Mouse (Mus musculus): ENCODE measurements around the gene Clk1. TPM values are rescaled to one million over a fixed set of nuclear protein-coding genes. Genes with fewer than 3 reads are reported as not detected.
"Not testable (repeated sequence)": the region's sequence is repeated elsewhere in the genome, so short reads cannot be mapped to it uniquely, and the experiment has no call there.

The Clk1 gene
- polyA plus RNA-seq, 1 experiment from 2014 or later = 153 TPM

- no peaks in the 10 kb centered on the region for H3K27me3 ChIP-seq (ENCODE audit: low read depth, poor library complexity, severe bottlenecking)
- DNase-seq (ENCODE audit: low spot score) = no peak
- H3K4me3 ChIP-seq = no peak overlapping the region
- H3K9me3 ChIP-seq (replicated peaks) = no peaks in the 10 kb centered on the region
- peaks cover 12% of the 10 kb centered on the region for H3K4me1 ChIP-seq
- peaks cover 67% of the 10 kb centered on the region for H3K36me3 ChIP-seq
- no peak overlapping the region for H3K27ac ChIP-seq
- 100% methylated on average over 1 of the region's 1 CpGs for WGBS
These were observed 27.7 kb downstream of the Clk1 start for GRCm38 (mm10) chr1:58396179-58396578.

- peaks cover 58% of the 10 kb centered on the region for H3K36me3 ChIP-seq
These were observed 28.5 kb downstream of the Clk1 start for GRCm38 (mm10) chr1:58395341-58395740.

GRCm38 (mm10) chr1:58393284-58394195, 30.3 kb downstream of the Clk1 start:
- H3K27ac ChIP-seq = peak overlapping the region; percentile 100
- WGBS = 1% methylated on average over 90 of the region's 90 CpGs
- H3K4me3 ChIP-seq = peak overlapping the region; percentile 96
- no peaks in the 10 kb centered on the region for H3K9me3 ChIP-seq (replicated peaks)
- H3K4me1 ChIP-seq = peaks cover 12% of the 10 kb centered on the region
- peak; percentile 61 for DNase-seq (ENCODE audit: low spot score)
- H3K36me3 ChIP-seq = peaks cover 42% of the 10 kb centered on the region
- H3K27me3 ChIP-seq (ENCODE audit: low read depth, poor library complexity, severe bottlenecking) = no peaks in the 10 kb centered on the region

More at GRCm38 (mm10) chr1:58395341-58395740, 28.5 kb downstream of the Clk1 start:
- Histone ChIP-seq H3K27me3 (ENCODE audit: low read depth, poor library complexity, severe bottlenecking) (no peaks in the 10 kb centered on the region), H3K27ac (no peak overlapping the region), H3K4me3 (no peak overlapping the region), H3K4me1 (peaks cover 12% of the 10 kb centered on the region), H3K9me3 (replicated peaks) (no peaks in the 10 kb centered on the region)
- no peak for DNase-seq (ENCODE audit: low spot score)
- 91% methylated on average over 3 of the region's 3 CpGs for WGBS

- H3K27me3 ChIP-seq (ENCODE audit: low read depth, poor library complexity, severe bottlenecking) = no peaks in the 10 kb centered on the region
- no peaks in the 10 kb centered on the region for H3K9me3 ChIP-seq (replicated peaks)
- H3K36me3 ChIP-seq = peaks cover 35% of the 10 kb centered on the region
- peaks cover 12% of the 10 kb centered on the region for H3K4me1 ChIP-seq
- peak within 1 kb of the TSS; percentile 96 for H3K4me3 ChIP-seq
- DNase-seq (ENCODE audit: low spot score) = peak; percentile 95
- under 1% methylated on average over 61 of the region's 61 CpGs for WGBS
- peak within 1 kb of the TSS; percentile 100 for H3K27ac ChIP-seq
These were observed 31.1 kb downstream of the Clk1 start, which contains the start of gene Bzw1 for GRCm38 (mm10) chr1:58392652-58393283. Gene Bzw1, plus strand, starts transcription at chr1:58392898.

- Histone ChIP-seq H3K27me3 (ENCODE audit: low read depth, poor library complexity, severe bottlenecking) (no peaks in the 10 kb centered on the region), H3K4me3 (peak overlapping the region; percentile 96), H3K4me1 (peaks cover 12% of the 10 kb centered on the region), H3K27ac (peak overlapping the region; percentile 100), H3K36me3 (peaks cover 30% of the 10 kb centered on the region), H3K9me3 (replicated peaks) (no peaks in the 10 kb centered on the region)
- under 1% methylated on average over 16 of the region's 16 CpGs for WGBS
- no peak for DNase-seq (ENCODE audit: low spot score)
These were observed 31.6 kb downstream of the Clk1 start for GRCm38 (mm10) chr1:58392268-58392651.

GRCm38 (mm10) chr1:58391421-58392267, 32.2 kb downstream of the Clk1 start:
- peak; percentile 43 for DNase-seq (ENCODE audit: low spot score)
- peak overlapping the region; percentile 100 for H3K27ac ChIP-seq

GRCm38 (mm10) chr1:58382586-58383281, 41.1 kb downstream of the Clk1 start:
- WGBS = 84% methylated on average over 5 of the region's 5 CpGs
- H3K27ac ChIP-seq = no peak overlapping the region
- no peaks in the 10 kb centered on the region for H3K9me3 ChIP-seq (replicated peaks)
- no peaks in the 10 kb centered on the region for H3K4me1 ChIP-seq
- no peaks in the 10 kb centered on the region for H3K27me3 ChIP-seq (ENCODE audit: low read depth, poor library complexity, severe bottlenecking)
- H3K4me3 ChIP-seq = no peak overlapping the region
- no peak for DNase-seq (ENCODE audit: low spot score)
- H3K36me3 ChIP-seq = peaks cover 3% of the 10 kb centered on the region; the same call in 1 of the 2 replicates

More at GRCm38 (mm10) chr1:58391421-58392267, 32.2 kb downstream of the Clk1 start:
- peaks cover 12% of the 10 kb centered on the region for H3K4me1 ChIP-seq
- peak overlapping the region; percentile 96 for H3K4me3 ChIP-seq
- no peaks in the 10 kb centered on the region for H3K9me3 ChIP-seq (replicated peaks)
- H3K27me3 ChIP-seq (ENCODE audit: low read depth, poor library complexity, severe bottlenecking) = no peaks in the 10 kb centered on the region
- H3K36me3 ChIP-seq = peaks cover 24% of the 10 kb centered on the region
- 45% methylated on average over 19 of the region's 19 CpGs for WGBS

GRCm38 (mm10) chr1:58375574-58376147, 48.2 kb downstream of the Clk1 start:
- no peak overlapping the region for H3K27ac ChIP-seq
- DNase-seq (ENCODE audit: low spot score) = no peak
- 79% methylated on average over 3 of the region's 3 CpGs for WGBS
- H3K4me1 ChIP-seq = no peaks in the 10 kb centered on the region
- no peaks in the 10 kb centered on the region for H3K27me3 ChIP-seq (ENCODE audit: low read depth, poor library complexity, severe bottlenecking)
- H3K4me3 ChIP-seq = no peak overlapping the region
- no peaks in the 10 kb centered on the region for H3K36me3 ChIP-seq
- no peaks in the 10 kb centered on the region for H3K9me3 ChIP-seq (replicated peaks)

- not testable (repeated sequence) for H3K36me3 ChIP-seq; H3K4me3 ChIP-seq; H3K9me3 ChIP-seq (replicated peaks); DNase-seq (ENCODE audit: low spot score); H3K27me3 ChIP-seq (ENCODE audit: low read depth, poor library complexity, severe bottlenecking); H3K4me1 ChIP-seq; H3K27ac ChIP-seq
- WGBS = 96% methylated on average over 2 of the region's 2 CpGs
These were observed 49.6 kb downstream of the Clk1 start for GRCm38 (mm10) chr1:58374266-58374665.

GRCm38 (mm10) chr1:58369716-58370115, 54.1 kb downstream of the Clk1 start:
- H3K27me3 ChIP-seq (ENCODE audit: low read depth, poor library complexity, severe bottlenecking) = no peaks in the 10 kb centered on the region
- 77% methylated on average over 2 of the region's 2 CpGs for WGBS
- no peaks in the 10 kb centered on the region for H3K4me1 ChIP-seq
- H3K36me3 ChIP-seq = no peaks in the 10 kb centered on the region
- DNase-seq (ENCODE audit: low spot score) = no peak
- H3K27ac ChIP-seq = no peak overlapping the region
- H3K9me3 ChIP-seq (replicated peaks) = no peaks in the 10 kb centered on the region
- no peak overlapping the region for H3K4me3 ChIP-seq

- Histone ChIP-seq H3K4me3 (no peak overlapping the region), H3K36me3 (no peaks in the 10 kb centered on the region), H3K9me3 (replicated peaks) (no peaks in the 10 kb centered on the region), H3K4me1 (no peaks in the 10 kb centered on the region), H3K27me3 (ENCODE audit: low read depth, poor library complexity, severe bottlenecking) (no peaks in the 10 kb centered on the region), H3K27ac (no peak overlapping the region)
- 89% methylated on average over 12 of the region's 12 CpGs for WGBS
- DNase-seq (ENCODE audit: low spot score) = no peak
These were observed 57.0 kb downstream of the Clk1 start for GRCm38 (mm10) chr1:58366737-58367471.

Measured in limb, embryonic 10.5 days (tissue).